Mouse (Mus musculus): Measurements from ENCODE around the gene Mex3a.

Mex3a gene

GRCm38 (mm10) chr3:88527565-88527964, 4.6 kb upstream of the Mex3a start:
- no peak for DNase-seq (ENCODE audit: low read depth in 1 of 2, low spot score in 2 of 2)

GRCm38 (mm10) chr3:88528646-88529045, 3.5 kb upstream of the Mex3a start:
- DNase-seq (ENCODE audit: low read depth in 1 of 2, low spot score in 2 of 2): no peak

GRCm38 (mm10) chr3:88529204-88530000, 2.8 kb upstream of the Mex3a start:
- DNase-seq (ENCODE audit: low read depth in 1 of 2, low spot score in 2 of 2): no peak

- DNase-seq (ENCODE audit: low read depth in 1 of 2, low spot score in 2 of 2): no peak
Observed at GRCm38 (mm10) chr3:88530082-88530864, 1.9 kb upstream of the Mex3a start.

- DNase-seq (ENCODE audit: low read depth in 1 of 2, low spot score in 2 of 2): peak in 1 of 2 experiments; percentile 64
Observed at GRCm38 (mm10) chr3:88531348-88532298, 572 bp upstream of the Mex3a start.

GRCm38 (mm10) chr3:88532689-88533511, 705 bp downstream of the Mex3a start:
- DNase-seq (ENCODE audit: low read depth in 1 of 2, low spot score in 2 of 2): no peak

- DNase-seq (ENCODE audit: low read depth in 1 of 2, low spot score in 2 of 2): no peak
Observed at GRCm38 (mm10) chr3:88533706-88534105, 1.5 kb downstream of the Mex3a start.

- DNase-seq (ENCODE audit: low read depth in 1 of 2, low spot score in 2 of 2): no peak
Observed at GRCm38 (mm10) chr3:88535005-88535404, 2.8 kb downstream of the Mex3a start.

GRCm38 (mm10) chr3:88535527-88535926, 3.3 kb downstream of the Mex3a start:
- DNase-seq (ENCODE audit: low read depth in 1 of 2, low spot score in 2 of 2): no peak

- DNase-seq (ENCODE audit: low read depth in 1 of 2, low spot score in 2 of 2): no peak
Observed at GRCm38 (mm10) chr3:88536103-88536930, 4.1 kb downstream of the Mex3a start.

GRCm38 (mm10) chr3:88537146-88537545, 5.0 kb downstream of the Mex3a start:
- DNase-seq (ENCODE audit: low read depth in 1 of 2, low spot score in 2 of 2): no peak

- DNase-seq (ENCODE audit: low read depth in 1 of 2, low spot score in 2 of 2): no peak
Observed at GRCm38 (mm10) chr3:88538271-88539145, 6.3 kb downstream of the Mex3a start.

- no peak for DNase-seq (ENCODE audit: low read depth in 1 of 2, low spot score in 2 of 2)
Observed at GRCm38 (mm10) chr3:88539397-88539796, 7.2 kb downstream of the Mex3a start.

- no peak for DNase-seq (ENCODE audit: low read depth in 1 of 2, low spot score in 2 of 2)
Observed at GRCm38 (mm10) chr3:88540085-88540484, 7.9 kb downstream of the Mex3a start.

- no peak for DNase-seq (ENCODE audit: low read depth in 1 of 2, low spot score in 2 of 2)
Observed at GRCm38 (mm10) chr3:88541622-88542401, 9.6 kb downstream of the Mex3a start.

GRCm38 (mm10) chr3:88542486-88542885, 10.3 kb downstream of the Mex3a start:
- DNase-seq (ENCODE audit: low read depth in 1 of 2, low spot score in 2 of 2): no peak

GRCm38 (mm10) chr3:88543174-88543573, 11.0 kb downstream of the Mex3a start:
- DNase-seq (ENCODE audit: low read depth in 1 of 2, low spot score in 2 of 2): no peak
